Mouse (Mus musculus): ENCODE data around the gene Tnnc2.

DNA sequence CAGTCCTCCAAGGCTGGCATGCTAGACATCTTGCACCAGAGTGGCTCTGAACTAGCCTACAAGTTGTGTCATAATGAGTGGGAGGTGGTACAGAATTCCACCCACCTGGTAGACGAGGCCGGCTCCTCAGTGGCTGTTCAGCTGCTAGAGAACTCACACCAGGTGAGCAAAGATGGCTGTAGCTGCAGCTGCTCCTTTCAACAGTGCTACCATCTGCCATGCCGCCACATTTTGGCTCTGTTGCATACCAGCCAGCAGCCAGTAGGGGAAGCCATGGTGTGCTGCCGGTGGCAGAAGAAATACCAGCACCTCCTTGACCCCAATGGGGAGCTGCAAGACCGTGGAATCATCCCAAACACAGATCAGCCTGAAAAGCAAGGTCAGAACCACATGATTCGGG, 41.3 kb upstream of the Tnnc2 start:
- no peak for TF ChIP-seq POLR2A (IDR thresholded peaks at IDR 0.05; ENCODE audit: control insufficient read depth, extremely low read depth, insufficient read depth, low read length, poor library complexity)
- TF ChIP-seq CTCF (IDR thresholded peaks at IDR 0.05; ENCODE audit: borderline replicate concordance, control insufficient read depth, extremely low read depth, insufficient read depth, low read length, poor library complexity): no peak
